Mouse (Mus musculus) gastrocnemius, adult 2 months (tissue): ENCODE measurements around the gene Itln1. TPM values are rescaled to one million over a fixed set of nuclear protein-coding genes. Genes with fewer than 3 reads are reported as not detected.
"Not testable (repeated sequence)": the region's sequence is repeated elsewhere in the genome, so short reads cannot be mapped to it uniquely, and the experiment has no call there.

ENCODE experiments used
- DNase-seq: peaks from one replicate; pipeline ENCODE4 v3.0.0; 2022
- H3K27ac ChIP-seq: fragments of 200-600 bp; 2 replicates; pipeline ENCODE4 v1.8.1; 2022; ENCODE audit warnings: mild to moderate bottlenecking
- H3K4me3 ChIP-seq: fragments of 200-600 bp; 2 replicates; pipeline ENCODE4 v1.8.1; 2022; ENCODE audit warnings: mild to moderate bottlenecking, moderate library complexity
- CTCF ChIP-seq: fragments of 200-600 bp; IDR thresholded peaks from 2 replicates; pipeline ENCODE4 v1.8.1; 2022; ENCODE audit warnings: antibody characterized with exemption, mild to moderate bottlenecking, moderate library complexity
- intact Hi-C: fragments of 180-260 bp; cut with DNase I; formaldehyde crosslinking; loops from one replicate; pipeline ENCODE4 v1.15.1; 2025
- total RNA-seq, 2 experiments: library from RNA; stranded (reverse); gene quantifications; 2 replicates each; pipeline ENCODE4 v1.2.3; 2021

The Itln1 gene
- total RNA-seq, 2 experiments from 2014 or later, result not detected

DNA sequence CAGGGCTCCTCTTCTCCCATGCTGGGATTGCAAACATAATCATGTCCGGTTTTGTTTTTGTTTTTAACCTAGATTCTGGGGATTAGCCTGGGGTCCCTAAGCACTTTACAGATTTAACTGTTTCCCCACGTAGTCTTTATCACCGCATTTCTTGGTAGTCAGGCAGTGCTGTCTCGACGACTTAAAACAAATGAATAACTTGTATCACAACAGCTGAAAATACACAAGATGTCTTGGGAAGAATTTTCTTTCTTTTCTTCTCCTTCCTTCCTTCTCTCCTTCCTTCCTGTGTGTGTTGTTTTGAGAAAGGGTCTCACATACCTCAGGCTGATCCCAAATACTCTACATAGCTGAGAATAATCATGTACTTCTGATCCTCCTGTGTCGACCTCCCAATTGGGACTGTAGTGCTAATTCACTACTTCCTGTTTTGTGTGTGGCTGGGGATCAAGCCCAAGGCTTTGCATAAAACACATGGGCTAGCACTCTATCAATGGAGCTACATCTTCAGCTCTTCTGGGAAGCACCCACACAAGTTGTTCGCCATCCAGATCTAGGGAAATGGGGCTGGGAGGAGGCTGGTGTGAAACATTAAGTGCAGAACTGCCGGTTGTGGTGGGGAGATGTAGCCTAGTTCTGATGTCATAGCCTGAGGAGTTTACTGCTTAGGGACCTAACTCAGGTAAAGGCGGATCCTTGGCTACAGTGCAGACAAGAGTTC is 61.0 kb downstream of the Itln1 start:
- no peak for TF ChIP-seq CTCF
- DNase-seq, result no peak
- Histone ChIP-seq H3K27ac (no peak overlapping the region), H3K4me3 (no peak overlapping the region)
- intact Hi-C loops, result loop anchor here (10.0 kb wide), 1 partner anchor 59 kb away; the partner anchor contains the start of genes Tstd1 and Usf1

DNA sequence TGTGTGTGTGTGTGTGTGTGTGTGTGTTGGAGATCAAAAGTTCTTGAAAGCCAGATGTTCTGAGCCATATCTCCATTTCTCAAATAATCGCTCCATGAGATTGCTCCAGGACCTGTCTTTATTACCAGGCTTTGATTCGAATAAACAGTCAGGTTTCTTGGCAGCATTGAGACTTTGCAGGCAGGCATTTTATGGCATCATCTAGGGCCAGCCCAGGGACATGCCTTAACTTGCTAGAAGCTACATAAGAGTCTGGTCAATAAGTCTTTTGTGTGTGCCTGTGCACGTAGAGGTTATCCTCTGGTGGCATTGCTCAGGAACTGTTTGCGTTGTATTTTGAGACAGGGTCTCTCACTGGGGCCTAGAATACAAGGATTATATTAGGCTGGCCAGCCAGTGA is 61.6 kb downstream of the Itln1 start:
- H3K27ac ChIP-seq, result no peak overlapping the region
- DNase-seq, result no peak
- H3K4me3 ChIP-seq, result no peak overlapping the region
- no peak for TF ChIP-seq CTCF
- intact Hi-C loops, result loop anchor here (10.0 kb wide), 1 partner anchor 59 kb away; the partner anchor contains the start of genes Tstd1 and Usf1

DNA sequence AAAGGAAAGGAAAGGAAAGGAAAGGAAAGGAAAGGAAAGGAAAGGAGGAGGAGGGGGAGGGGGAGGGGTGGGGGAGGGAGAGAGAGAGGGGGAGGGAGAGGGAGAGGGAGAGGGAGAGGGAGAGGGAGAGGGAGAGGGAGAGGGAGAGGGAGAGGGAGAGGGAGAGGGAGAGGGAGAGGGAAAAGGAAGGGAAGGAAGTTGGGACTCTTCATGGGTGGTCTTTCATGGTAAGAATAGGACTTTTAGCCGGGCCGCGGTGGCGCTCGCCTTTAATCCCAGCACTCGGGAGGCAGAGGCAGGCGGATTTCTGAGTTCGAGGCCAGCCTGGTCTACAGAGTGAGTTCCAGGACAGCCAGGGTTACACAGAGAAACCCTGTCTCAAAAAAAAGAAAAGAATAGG is 63.2 kb downstream of the Itln1 start:
- not testable (repeated sequence) for H3K27ac ChIP-seq, H3K4me3 ChIP-seq, DNase-seq
- intact Hi-C loops, result loop anchor here (2.0 to 10.0 kb wide), 2 partner anchors 57 to 95 kb away; partner anchors contain the start of genes Tstd1 and Usf1

DNA sequence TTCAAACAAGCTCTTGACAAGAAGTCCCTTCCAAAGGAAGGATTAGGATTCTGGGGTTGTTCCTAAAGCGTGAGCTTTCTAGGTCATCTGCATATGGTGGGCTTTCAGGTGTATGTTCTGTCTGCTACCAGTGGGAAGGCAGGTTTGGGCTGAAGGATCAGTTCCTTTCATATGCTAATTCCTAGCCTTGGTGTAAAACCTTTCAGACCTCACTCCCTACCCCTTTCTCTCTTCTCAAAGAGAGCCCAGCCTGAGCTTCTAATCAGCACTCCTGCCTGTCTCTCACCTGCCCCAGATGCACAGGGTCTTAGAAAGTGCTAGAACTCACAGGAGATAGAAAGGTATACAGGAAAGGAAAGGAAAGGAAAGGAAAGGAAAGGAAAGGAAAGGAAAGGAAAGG is 63.6 kb downstream of the Itln1 start:
- H3K27ac ChIP-seq, result no peak overlapping the region
- no peak for TF ChIP-seq CTCF
- no peak overlapping the region for H3K4me3 ChIP-seq
- intact Hi-C loops, result loop anchor here (2.0 to 10.0 kb wide), 2 partner anchors 57 to 95 kb away; partner anchors contain the start of genes Tstd1 and Usf1
- DNase-seq, result no peak

DNA sequence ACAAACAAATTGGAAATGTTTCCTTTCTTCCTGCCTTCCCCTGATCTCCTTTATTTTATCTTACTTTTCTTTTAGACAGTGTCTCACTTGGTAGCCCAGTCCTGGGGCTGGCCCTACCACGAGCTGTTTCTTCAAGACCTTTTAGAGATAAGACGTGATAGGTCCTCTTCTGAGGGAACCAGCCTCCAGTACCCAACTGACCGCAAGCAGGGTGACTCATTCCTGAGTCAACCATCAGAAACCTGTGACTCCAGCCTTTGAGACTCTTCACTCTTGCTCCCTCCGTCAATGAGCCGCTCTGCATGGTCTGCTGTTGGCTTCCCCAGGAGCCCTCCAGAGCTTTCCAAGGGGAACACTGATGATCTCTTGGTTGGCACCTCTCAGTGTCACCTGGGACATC is 64.2 kb downstream of the Itln1 start:
- intact Hi-C loops, result loop anchor here (2.0 to 10.0 kb wide), 2 partner anchors 56 to 96 kb away; partner anchors contain the start of genes Tstd1 and Usf1
- Histone ChIP-seq H3K4me3 (no peak overlapping the region), H3K27ac (no peak overlapping the region)
- DNase-seq, result no peak
- no peak for TF ChIP-seq CTCF

DNA sequence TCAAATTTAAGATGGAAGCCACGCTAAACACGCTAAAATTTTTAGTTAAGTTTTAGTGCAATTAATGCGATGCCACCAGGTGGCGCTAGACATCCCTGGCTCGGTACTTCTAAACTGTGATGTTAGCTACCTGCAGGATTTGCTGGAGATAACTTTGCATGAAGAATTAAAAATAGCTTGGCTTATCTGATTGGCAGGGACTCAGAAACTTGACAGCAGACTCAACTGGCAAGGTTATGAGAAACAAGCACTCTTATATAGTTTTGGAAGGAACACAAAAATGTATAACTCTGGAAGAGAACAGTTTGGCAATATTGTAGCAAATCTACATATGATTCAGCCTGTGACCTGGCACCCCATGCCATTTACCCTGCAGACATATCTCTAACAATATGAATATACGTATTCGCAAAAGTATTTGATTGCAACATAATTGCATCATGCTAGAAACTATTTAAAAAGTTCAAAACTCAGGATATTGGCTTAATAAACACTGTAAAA is 64.7 kb downstream of the Itln1 start:
- DNase-seq, result peak; percentile 53
- Histone ChIP-seq H3K4me3 (no peak overlapping the region), H3K27ac (no peak overlapping the region)
- TF ChIP-seq CTCF, result peak; percentile 88
- intact Hi-C loops, result loop anchor here (2.0 to 10.0 kb wide), 2 partner anchors 56 to 96 kb away; partner anchors contain the start of genes Tstd1 and Usf1

DNA sequence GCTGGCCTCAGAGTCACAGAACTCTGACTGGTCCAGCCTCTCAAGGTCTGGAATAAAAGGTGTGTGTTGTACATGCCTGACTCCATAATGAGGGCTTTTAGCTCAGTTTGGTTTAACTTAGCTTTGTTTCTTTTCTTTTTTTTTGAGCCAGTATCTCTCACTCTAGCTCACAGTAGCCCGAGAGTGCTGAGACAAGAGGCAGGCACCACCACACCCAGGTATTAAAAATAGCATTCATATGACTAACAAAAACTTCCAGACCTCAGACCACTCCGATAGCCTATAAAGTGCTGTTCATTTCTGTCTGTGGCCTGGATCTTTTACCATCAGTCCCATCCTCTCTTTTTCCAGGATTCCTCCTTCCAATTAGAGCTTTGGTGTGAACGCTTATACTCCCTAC is 65.4 kb downstream of the Itln1 start:
- Histone ChIP-seq H3K4me3 (no peak overlapping the region), H3K27ac (no peak overlapping the region)
- DNase-seq, result no peak
- intact Hi-C loops, result loop anchor here (2.0 to 10.0 kb wide), 2 partner anchors 55 to 97 kb away; partner anchors contain the start of genes Tstd1 and Usf1
- TF ChIP-seq CTCF, result no peak

Other genes starting within 250 kb of the Itln1 start
- 10 to 100 TPM; 15.8 to 18.7 TPM for gene Usp21, start 247.3 kb downstream of the Itln1 start, total RNA-seq
- 10 to 100 TPM; 84.3 to 93.2 TPM for gene Ufc1, start 240.3 kb downstream of the Itln1 start, total RNA-seq
- 10 to 100 TPM; 32.4 to 35.5 TPM for gene Dedd, start 206.1 kb downstream of the Itln1 start, total RNA-seq
- 10 to 100 TPM; 29.4 to 30.4 TPM for gene Nit1, start 189.6 kb downstream of the Itln1 start, total RNA-seq
- 100 to 1,000 TPM in 1 of 2 experiments, 10 to 100 TPM in 1; 93.2 to 101 TPM for gene Pfdn2, start 189.6 kb downstream of the Itln1 start, total RNA-seq
- gene Klhdc9, start 174.5 kb downstream of the Itln1 start, total RNA-seq, result not detected
- under 1 TPM in 1 of 2 experiments, not detected in 1; 0.06 TPM for gene Nectin4, start 165.2 kb downstream of the Itln1 start, total RNA-seq
- gene Arhgap30, start 146.3 kb downstream of the Itln1 start, total RNA-seq, result under 1 TPM; 0.38 to 0.73 TPM
- gene Usf1, start 124.0 kb downstream of the Itln1 start, total RNA-seq, result 10 to 100 TPM; 29.9 to 36.8 TPM
- gene Tstd1, start 116.4 kb downstream of the Itln1 start, total RNA-seq, result under 1 TPM; 0.84 to 0.92 TPM
- gene F11r, start 97.8 kb downstream of the Itln1 start, total RNA-seq, result 1 to 10 TPM; 4.2 to 6.0 TPM
- gene Alyref2, start 31.8 kb downstream of the Itln1 start, total RNA-seq, result 1 to 10 TPM; 1.3 to 1.7 TPM
- under 1 TPM; 0.10 to 0.11 TPM for gene Cd244a, start 23.9 kb upstream of the Itln1 start, total RNA-seq
- gene Ly9, start 72.1 kb upstream of the Itln1 start, total RNA-seq, result not detected
- under 1 TPM in 1 of 2 experiments, not detected in 1; 0.18 TPM for gene Slamf7, start 117.7 kb upstream of the Itln1 start, total RNA-seq
- gene Cd48, start 146.7 kb upstream of the Itln1 start, total RNA-seq, result under 1 TPM; 0.41 to 0.89 TPM
- not detected for gene Slamf1, start 231.8 kb upstream of the Itln1 start, total RNA-seq